Mouse (Mus musculus) Muller cell, postnatal 12 days (primary cell): ENCODE measurements at regions not wholly inside any gene's neighbourhood (a gene's known extent, or its start where the extent isn't known, plus 50 kb on each side); places are given as distances from the start of the nearest gene placed in this dataset.
A peak's percentile ranks its signal among the peaks of the same experiment; 100 is the strongest.

ENCODE experiments used
- DNase-seq: peaks from one replicate; pipeline ENCODE4 v3.0.0-alpha.2; 2015; ENCODE audit errors: inconsistent ontology term

GRCm38 (mm10) chr1:88959715-88960114 is 110.5 kb upstream of the Sh3bp4 start:
- DNase-seq, result no peak

DNA sequence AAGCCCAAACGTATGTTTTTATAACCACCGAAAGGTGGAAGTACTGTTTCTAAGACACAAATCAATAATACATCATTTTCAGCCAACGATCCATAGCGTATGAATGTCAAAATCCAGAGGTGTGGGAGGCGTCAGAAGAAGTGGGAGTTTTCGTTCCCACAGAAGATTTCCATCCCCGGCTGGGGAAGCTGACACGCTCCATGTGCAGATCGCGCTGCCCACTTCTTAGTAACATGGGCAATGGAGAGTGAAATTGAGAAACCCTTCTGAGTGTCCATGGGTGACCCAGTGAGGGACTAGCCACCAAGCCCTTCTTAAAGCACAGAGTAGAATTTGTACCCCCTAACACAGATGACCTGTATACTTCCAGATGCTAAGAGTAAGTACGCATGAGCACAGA is 110.1 kb upstream of the Sh3bp4 start:
- DNase-seq, result no peak

- DNase-seq, result no peak
Measured at GRCm38 (mm10) chr1:88964045-88964747, 106.0 kb upstream of the Sh3bp4 start.

- no peak for DNase-seq
Measured at GRCm38 (mm10) chr1:88966416-88966815, 103.8 kb upstream of the Sh3bp4 start.

GRCm38 (mm10) chr1:88968142-88968541 is 102.1 kb upstream of the Sh3bp4 start:
- no peak for DNase-seq

GRCm38 (mm10) chr1:88969016-88969415 is 101.2 kb upstream of the Sh3bp4 start:
- DNase-seq, result no peak

GRCm38 (mm10) chr1:88969630-88970029 is 100.6 kb upstream of the Sh3bp4 start:
- no peak for DNase-seq

DNA sequence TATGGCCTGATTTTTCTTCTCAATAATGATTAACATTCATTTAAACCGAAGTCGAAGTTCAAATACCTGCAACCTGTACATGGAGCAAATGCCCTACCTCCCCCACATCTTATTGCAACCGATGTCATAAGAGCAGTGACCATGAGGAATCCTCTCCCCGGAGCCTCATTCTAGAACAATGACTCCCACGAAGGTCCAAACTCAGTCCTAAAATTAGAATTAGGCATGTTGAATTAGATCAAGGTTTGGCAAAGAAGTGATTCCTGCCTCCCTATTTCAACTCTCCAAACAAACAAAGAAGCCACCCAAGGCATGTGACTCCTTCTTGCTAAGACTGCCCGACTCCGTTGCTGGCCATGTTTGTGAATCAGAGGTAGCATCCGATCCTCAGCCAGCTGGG is 94.1 kb upstream of the Sh3bp4 start:
- no peak for DNase-seq

- DNase-seq, result peak; percentile 77
Measured at GRCm38 (mm10) chr1:88988011-88988695, 82.1 kb upstream of the Sh3bp4 start.

GRCm38 (mm10) chr1:88994588-88995331 is 75.5 kb upstream of the Sh3bp4 start:
- peak; percentile 71 for DNase-seq

DNA sequence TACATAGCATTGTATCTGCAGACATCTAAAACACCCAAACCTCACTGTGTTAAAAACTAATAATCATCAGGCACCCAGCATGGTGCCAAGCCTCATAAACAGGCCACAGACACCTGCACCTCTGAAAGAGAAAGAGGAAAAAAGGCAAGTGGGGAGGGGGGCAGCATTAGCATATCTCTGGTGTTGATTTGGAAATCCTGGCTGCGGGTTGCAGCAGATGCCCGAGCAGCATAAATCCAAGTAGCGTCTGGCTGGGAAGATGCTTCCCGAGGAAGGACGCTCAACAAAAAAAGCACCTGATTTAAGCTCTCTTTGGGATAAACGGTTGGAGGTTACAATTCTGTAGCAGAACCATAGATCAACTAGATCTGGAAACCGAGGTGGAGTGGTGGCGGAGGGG is 74.3 kb upstream of the Sh3bp4 start:
- DNase-seq, result no peak

DNA sequence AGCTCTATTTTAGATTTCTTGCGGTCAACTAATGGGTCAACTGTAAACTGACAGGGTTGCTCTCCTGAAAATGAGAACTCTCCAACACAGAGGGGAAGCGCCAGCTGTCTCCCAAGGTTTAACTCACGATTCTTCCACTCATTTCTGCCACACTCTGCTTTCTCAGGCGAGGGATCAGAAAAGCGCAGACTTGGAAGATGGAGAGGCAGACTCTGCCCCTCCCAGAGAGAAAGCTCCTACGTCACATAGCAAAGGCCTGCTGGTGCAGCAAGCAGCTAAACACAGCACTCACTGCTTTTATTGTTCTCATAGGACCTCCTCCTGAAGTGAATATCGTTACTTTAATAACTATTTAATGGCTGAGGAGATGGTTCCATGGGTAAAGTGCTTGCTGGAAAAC is 73.6 kb upstream of the Sh3bp4 start:
- no peak for DNase-seq

- no peak for DNase-seq
Measured at GRCm38 (mm10) chr1:88997847-88998246, 72.4 kb upstream of the Sh3bp4 start.

GRCm38 (mm10) chr1:89002326-89002725 is 67.9 kb upstream of the Sh3bp4 start:
- DNase-seq, result no peak

DNA sequence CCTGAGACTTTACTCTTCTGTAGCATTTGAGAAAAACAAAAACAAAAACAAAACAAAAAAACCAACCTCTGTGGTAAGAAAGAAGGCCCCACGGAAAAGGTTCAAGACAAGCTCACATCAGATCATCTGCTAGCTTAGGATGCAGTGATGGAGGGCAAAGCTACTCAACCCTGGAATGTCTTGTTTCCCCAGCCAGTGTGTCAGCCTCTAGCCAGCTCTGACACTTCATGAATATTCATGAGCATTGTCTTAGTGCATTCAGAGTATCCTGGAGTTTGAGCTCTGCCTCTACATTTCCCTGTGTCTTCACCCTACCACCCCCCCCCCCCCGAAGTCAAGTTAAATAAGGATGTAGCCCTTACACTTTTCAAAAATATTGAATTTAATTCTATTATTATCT is 66.5 kb upstream of the Sh3bp4 start:
- no peak for DNase-seq

DNA sequence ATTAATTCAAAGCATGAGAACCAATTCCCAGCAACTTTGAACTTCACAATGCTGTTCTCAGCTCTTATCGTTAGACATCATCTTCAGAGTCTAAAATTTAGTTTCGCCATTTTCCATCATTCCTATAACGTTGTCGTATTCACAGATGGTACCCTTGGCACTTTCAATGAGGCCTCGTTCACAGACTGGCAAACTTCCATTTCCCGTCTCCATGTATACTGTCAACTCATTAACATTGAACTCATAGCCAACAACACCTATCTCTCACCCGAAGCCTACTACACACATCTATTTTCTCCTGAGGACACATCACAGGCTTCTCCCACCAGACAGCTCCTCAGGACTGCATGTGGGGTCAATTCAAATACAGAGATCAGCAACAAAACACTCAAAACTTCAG is 62.7 kb upstream of the Sh3bp4 start:
- DNase-seq, result no peak

DNA sequence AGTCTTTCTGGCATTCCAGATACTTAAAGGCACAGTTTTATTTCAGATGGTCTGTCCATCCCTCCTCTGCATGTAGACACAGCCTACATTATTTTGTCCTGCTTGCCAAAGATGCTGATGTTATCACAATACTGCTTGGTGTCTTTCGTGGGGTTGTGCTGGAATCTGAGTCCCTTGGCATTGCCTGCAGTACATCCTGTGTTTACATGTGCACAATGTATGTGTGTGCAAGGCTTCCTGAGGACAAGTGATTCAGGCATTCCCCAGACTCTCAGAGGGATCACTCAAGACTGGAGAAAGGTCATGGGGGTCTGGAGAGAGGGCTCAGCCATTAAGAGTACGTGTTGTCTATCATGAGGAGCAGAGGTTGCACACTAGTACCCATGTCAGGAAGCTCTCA is 60.0 kb upstream of the Sh3bp4 start:
- no peak for DNase-seq

- DNase-seq, result no peak
Measured at GRCm38 (mm10) chr1:89011454-89011853, 58.8 kb upstream of the Sh3bp4 start.

GRCm38 (mm10) chr1:89015385-89015784 is 54.8 kb upstream of the Sh3bp4 start:
- DNase-seq, result peak; percentile 32

DNA sequence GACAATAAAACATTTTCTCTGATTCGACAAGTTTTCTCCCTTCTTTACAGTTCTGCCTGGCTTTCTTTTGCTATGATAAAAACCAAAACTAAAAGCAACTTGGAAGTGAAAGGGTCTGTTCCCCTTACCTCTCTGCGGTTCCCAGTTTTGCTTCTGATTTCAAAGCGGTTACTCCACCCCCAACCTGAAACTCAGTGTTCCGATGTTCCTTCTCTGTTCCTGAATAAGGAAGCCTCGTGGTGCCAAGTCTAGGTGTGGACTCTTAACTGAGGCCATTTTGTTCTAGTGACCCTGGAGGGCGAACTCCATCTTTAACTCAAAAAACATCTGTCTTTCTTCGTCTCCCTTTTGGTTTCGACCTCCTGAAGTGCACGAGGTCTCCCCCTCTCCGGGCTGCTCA is 54.4 kb upstream of the Sh3bp4 start:
- DNase-seq, result no peak

DNA sequence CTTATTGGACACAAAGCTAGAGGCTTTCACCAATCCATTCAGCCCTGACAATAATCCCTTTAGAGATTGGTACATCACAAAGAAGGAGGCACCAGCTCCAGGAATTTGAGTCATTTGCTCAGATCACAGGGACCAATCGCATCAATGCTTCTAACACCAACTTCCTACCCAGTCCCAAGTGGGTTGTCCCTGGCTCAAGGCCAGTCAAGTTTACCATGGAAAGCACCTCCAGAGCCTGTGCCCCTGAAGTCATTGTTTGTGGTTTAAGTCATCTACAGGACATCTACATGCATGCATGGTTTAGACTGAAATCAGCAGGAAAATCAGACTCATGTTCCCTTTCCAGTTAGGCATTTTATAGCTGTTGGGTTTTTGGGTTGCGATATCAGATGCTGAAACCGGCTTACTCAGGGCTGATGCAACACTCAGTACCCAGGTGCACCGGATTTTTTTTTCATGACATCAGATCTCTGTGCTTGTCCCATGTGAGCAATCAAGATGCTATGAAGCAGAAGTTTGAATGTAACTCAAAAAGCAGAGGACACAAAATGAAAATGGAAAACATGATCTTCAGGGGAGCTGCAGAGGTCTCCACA is 50.3 kb upstream of the Sh3bp4 start:
- DNase-seq, result no peak
